Mouse (Mus musculus): Measurements from ENCODE around the gene Rad51c.
A peak's percentile ranks its signal among the peaks of the same experiment; 100 is the strongest.
"Not testable (repeated sequence)": the region's sequence is repeated elsewhere in the genome, so short reads cannot be mapped to it uniquely, and the experiment has no call there.

Rad51c gene

DNA sequence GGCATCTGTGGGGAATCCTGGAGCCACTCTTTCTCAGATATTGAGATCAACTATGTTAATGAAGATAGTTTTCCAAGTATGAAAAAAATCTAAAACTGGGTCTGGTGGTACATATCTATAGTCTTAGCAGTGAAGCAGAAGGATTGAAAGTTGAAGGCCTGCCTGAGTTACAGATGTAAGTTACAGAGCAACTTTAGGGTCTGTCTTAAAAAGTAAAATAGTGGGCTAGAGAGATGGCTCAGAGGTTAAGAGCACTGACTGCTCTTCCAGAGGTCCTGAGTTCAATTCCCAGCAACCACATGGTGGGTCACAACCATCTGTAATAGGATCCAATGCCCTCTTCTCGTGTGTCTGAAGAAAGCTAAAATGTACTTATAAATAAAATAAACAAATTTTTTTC lies 27.7 kb upstream of the Rad51c start:
- DNase-seq (ENCODE audit: low spot score): no peak

DNA sequence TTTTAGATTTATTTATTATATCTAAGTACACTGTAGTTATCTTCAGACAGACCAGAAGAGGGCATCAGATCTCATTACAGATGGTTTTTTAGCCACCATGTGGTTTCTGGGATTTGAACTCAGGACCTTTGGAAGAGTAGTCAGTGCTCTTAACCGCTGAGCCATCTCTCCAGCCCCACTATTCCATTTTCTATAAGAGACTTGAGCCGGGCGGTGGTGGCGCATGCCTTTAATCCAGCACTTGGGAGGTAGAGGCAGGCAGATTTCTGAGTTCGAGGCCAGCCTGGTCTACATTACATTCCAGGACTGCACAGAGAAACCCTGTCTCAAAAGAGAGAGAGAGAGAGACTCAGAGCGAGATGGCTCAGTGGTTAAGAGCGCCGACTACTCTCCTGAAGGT lies 27.1 kb upstream of the Rad51c start:
- not testable (repeated sequence) for DNase-seq (ENCODE audit: low spot score)

DNA sequence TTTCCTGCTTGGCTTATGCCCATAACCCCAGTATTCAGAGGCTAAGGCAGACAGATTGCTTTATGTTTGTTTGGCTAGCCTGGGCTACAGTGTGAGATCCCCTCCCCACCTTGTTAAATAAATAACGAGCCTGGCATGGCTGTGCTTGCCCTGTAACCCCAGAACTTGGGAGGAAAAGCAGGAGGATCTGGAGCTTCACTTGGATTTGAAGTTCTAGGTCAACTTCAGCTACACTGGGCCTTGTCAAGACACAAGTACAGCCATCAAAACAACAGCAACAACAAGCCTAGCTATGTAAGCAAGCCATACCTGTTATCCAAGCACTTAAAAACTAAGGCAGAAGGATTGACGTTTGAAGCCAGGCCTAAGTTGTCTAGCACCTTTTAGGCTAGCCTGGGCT lies 25.6 kb upstream of the Rad51c start:
- no peak for DNase-seq (ENCODE audit: low spot score)

DNA sequence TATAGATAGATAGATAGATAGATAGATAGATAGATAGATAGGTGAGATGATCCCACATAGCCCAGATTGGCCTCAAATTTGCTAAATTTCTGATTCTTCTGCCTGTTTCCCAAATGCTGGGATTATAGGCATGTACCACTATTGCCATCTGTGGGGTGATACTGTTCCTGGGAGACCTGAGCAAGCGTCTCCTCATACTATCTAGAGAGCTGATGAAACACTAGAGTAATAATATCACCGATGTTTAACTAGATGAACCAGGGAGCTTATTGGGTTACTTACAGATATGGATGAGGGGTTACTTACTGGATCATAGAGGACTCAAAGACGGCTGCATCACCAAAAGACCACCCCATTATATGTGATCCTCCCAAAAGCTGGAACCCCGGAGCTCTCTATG lies 24.6 kb upstream of the Rad51c start:
- no peak for DNase-seq (ENCODE audit: low spot score)

DNA sequence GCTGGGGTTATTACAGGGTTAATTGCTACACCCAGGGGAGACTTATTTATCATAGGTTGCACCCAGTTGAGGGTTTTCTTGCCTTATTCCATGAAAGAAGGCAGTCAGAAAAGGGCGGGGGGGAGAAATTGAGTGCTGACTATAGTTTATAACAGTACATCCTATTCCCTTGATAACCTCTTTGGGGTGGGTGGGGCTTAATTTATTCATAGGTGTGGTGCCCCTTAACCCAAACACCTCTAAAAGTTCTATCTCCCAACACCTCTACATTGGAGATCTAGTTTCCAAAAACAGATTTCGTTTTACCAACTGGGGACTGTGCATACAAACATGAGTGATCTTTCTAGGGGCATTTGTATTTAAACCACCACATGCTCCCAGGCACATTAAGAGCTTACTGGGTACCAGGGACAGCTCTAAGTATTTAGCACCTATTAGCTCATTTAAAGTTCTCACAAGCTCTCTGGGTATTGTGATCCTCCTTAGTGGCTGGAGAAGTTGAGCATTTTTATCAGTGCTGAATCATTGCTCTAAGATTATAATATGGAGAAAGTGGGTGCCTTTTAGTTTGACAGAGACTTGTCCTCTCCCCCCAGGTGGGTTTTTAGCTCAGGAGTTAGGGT lies 23.4 kb upstream of the Rad51c start:
- no peak for DNase-seq (ENCODE audit: low spot score)

DNA sequence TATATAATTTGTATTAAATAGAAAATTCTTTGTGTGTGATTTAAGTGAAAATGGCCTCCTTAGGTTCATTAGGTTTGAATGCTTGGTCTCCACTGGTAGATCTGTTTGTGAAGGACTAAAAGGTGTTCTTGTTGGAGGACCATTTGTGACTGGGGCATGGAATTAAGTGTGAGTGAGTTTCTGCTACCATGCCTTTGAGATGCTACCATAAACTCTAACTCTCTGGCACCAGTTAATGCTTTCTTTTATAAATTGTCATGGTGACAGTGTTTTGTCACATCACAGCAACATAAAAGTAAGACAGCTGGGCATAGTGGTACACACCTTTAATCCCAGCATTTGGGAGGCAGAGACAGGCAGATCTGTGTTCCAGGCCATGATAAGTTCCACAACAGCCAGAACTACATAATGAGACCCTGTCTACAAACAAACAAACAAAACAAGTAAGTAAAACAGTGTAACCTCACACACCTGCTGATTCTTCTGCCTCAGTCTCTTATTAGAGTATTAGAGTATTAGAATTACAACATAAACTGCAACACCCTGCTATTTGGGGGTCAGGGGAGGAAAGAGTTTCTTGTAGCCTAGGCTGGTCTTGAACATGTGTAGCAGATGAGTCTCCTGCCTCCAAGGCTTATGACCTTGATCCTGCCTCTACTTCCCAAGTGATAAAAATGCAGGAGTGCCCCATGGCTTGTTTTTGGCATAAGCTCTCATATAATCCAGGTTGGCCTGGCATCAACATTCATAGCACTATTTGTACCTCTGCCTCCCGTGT lies 22.7 kb upstream of the Rad51c start:
- DNase-seq (ENCODE audit: low spot score): no peak

DNA sequence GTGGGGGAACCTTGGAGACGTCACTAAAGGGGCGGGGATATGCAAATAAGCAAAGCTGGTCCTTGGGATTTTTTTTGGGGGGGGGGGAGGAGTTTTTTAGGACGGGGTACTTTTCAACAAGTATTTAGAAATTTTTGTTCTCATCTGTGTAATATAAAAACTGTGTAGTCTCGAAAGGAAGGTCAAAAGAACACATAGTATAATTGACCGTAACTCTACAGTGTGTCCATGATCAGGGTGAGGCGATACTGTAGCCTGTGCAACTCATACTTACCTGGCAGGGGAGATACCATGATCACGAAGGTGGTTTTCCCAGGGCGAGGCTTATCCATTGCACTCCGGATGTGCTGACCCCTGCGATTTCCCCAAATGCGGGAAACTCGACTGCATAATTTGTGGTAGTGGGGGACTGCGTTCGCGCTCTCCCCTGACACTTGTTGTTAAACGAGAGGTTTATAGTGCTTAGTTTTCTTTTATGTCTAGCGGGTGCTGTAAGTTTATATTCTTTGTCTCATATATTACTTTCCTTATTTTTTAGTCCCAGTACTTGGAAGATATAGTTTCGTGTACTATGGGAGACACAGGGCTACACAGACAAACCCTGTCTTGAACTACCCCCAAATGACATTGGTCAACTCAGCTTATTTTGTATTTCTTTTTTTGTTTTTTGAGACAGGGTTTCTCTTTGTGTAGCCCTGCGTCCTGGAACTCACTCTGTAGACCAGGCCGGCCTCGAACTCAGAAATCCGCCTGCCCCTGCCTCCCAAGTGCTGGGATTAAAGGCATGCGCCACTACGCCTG lies 21.9 kb upstream of the Rad51c start:
- DNase-seq (ENCODE audit: low spot score): peak; percentile 76

DNA sequence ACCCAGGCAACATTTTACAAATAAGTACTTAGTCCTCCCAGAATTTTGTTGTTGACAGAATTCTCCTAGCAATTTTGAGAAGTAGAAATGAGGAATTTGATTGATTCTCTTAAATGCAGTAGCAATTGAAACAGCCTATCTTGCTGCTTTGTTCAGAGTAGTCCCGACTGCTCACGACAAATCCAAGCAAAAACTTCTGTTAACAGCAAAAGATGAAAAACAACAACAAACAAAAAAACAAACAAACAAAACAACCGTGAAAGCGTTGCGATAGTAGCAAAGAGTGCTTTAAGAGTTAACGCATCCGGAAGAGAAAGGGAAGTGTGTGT lies 21.3 kb upstream of the Rad51c start:
- DNase-seq (ENCODE audit: low spot score): no peak

DNA sequence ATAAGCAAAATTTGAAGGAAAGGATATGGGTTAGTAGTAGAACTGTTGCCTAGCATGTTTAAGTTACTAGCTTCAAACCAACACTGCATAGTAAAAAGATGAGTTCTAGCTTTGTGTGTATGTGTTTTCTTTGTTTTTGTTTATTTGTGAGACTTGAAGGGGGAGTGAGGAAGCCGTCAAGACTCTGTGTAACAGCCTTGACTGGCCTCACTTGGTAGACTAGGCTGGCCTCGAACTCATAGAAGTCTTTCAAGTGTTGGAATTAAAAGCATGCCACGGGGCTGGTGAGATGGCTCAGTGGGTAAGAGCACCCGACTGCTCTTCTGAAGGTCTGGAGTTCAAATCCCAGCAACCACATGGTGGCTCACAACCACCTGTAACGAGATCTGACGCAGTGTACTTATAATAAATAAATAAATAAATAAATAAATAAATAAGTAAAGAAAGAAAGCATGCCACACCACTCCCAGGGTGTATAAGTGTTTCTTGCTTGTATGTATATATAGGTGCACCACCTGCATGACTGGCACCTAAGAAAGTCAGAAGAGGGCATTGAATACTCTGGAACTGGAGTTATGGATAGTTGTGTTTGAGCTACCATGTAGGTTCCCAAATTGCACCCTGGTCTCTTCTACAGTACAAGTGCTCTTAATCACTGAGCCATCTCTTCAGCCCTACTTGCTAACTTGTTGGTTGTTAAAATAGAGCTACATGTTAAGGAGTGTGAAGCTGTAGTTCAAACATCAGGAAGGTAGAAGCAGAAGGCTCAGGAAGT lies 19.0 kb upstream of the Rad51c start:
- no peak for DNase-seq (ENCODE audit: low spot score)

DNA sequence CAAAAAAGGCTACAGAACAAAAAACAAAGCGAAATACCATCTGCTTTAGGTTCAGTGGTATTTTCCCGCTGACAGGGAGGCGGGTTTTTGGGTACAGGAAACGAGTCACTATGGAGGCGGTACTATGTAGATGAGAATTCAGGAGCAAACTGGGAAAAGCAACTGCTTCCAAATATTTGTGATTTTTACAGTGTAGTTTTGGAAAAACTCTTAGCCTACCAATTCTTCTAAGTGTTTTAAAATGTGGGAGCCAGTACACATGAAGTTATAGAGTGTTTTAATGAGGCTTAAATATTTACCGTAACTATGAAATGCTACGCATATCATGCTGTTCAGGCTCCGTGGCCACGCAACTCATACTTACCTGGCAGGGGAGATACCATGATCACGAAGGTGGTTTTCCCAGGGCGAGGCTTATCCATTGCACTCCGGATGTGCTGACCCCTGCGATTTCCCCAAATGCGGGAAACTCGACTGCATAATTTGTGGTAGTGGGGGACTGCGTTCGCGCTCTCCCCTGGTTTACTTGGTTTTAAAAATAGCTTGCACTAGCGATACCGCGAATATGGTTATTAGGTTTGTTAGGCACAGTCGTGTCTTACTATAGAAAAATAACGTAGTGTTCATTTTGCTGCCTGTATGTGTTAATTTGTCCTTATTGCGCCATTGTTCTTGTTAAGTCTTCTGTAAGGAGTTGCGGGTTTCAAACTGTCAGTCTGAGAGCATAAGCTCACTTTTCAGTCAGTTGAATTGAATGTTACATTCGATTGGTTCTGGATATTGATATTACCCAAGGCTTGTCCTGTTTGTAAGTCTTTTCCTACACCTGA lies 18.0 kb upstream of the Rad51c start:
- DNase-seq (ENCODE audit: low spot score): peak; percentile 65

DNA sequence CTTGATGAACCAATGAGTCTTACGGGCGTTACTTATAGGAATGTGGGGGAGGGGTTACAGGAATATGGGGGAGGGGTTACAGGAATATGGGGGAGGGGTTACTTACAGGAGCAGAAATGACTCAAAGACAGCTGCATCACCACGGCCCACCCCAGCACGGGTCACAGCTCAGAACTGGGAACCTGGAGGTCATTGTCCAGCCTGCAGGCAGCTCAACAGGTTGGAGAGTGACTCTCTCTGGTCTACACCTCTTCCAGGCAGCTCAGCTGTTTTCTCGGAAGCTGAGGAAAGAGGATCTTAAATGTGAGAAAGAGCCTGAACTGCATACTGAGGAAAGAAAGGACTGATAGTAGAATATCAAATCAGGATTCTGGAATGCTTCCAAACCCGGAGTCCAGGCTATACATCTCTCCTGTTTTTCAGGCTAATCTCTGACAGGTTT lies 17.0 kb upstream of the Rad51c start:
- DNase-seq (ENCODE audit: low spot score): no peak

DNA sequence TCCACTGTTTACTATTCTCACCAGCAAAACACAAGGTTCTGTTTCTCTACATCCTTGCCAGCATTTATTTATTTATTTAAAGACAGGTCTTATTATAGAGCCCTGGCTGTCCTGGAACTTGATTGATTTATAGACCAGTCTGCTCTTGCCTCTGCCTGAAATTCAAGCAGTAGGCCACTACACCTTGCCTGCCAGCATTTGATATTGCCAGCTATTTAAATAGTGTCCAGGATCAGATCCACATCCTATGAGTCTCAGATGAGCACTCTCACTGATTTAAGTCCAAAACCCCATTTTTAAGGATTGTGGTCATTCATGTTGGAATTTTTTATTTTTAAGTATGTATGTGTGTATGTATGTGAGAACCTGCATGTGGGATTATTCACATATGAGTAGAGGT lies 16.1 kb upstream of the Rad51c start:
- no peak for DNase-seq (ENCODE audit: low spot score)

DNA sequence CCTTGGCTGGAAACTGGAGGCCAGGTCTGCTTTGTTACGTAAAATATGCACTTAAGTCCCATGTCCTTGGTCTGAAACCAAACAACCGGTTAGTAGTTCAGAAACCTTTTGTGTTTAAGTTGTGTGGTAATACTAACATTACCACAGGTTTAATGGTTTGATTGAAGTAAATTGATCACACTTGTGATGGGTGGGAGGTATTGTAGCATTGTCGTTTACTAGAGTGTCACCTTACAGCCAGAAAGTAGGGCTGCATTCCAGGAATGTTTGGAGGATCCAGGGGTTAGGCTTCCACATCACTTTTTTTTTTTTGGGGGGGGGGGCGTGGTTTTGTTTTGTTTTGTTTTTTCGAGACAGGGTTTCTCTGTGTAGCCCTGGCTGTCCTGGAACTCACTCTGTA lies 11.4 kb upstream of the Rad51c start:
- no peak for DNase-seq (ENCODE audit: low spot score)

DNA sequence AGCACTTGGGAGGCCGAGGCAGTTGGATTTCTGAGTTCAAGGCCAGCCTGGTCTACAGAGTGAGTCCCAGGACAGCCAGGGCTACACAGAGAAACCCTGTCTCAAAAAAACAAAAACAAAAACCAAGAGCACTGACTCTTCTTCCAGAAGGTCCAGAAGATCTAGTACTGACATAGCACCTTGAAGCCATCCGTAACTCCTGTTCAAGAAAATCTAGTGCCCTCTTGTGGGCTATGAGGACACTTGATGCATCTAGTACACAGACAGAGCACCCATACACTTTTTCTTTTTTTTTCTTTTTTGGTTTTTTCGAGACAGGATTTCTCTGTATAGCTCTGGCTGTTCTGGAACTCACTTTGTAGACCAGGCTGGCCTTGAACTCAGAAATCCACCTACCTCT lies 8.7 kb upstream of the Rad51c start:
- DNase-seq (ENCODE audit: low spot score): not testable (repeated sequence)

DNA sequence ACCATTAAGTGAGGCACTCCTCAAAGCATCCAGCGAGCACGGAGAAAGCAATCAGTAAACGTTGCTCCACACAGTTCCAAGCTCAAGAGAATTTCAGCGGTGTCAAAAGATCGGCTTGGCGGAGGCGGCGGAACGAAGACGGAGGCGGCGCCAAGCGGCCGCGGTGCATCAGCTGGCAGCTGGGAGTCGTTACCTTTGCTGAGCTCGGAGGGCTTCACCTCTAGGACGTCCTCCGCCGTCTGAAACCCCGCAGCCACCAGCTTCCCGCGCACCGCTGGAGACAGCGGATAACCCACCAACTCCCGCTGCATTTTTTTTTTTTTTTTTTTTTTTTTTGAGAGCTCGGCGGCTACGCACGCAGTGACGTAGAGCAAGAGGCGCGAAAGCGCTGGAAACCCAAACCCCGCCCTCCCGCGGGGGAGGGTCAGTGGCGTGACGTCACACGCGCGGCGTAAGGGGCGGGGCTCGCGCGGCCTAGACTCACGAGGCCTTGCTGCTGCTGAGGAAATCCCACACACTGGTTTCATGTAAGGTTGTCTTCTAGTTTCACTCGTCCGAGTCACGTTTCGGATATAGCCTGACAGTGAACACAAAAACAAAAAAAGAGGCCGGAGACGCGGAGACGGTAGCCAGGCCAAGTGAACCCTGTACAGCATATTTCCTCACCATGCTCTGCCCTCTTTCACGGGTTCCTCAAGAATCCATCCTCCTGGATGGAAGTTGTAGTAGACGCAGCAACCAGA lies 472 bp downstream of the Rad51c start:
- DNase-seq (ENCODE audit: low spot score): peak; percentile 97

DNA sequence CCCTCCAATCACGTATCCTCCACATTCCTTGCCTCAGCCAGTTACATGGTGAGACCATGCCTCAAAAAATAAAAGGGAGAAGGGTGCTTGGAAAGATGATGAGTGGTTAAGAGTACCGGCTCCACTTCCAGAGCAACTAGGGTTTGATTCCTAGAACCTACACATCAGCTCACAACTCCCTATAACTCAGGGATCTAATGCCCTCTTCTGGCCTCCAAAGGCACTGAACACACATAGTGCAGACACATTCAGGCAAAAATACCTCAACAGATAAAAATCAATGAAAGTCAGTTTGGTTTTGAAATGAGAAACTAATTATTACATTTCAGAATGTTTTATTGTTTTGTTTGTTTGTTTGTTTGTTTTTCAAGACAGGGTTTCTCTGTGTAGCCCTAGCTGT lies 6.4 kb downstream of the Rad51c start:
- DNase-seq (ENCODE audit: low spot score): no peak

DNA sequence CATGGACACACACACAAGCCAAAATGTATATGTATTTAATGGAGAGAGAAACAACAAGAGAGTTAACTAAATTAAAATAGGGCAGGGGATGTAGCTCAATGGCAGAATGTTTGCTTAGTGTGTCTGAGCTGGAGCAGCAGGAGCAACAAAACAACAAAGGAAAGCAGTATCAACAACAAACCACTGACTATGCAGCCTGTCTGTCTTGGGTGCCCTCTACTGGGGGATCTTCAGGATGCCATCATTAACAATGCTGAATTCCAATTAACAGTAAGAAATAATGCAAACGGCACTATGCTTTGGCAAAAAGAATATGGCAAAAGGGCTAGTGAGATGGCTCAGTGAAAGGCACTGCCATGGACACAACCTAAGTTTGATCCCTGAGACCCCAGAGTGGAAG lies 10.9 kb downstream of the Rad51c start:
- peak; percentile 6 for DNase-seq (ENCODE audit: low spot score)

DNA sequence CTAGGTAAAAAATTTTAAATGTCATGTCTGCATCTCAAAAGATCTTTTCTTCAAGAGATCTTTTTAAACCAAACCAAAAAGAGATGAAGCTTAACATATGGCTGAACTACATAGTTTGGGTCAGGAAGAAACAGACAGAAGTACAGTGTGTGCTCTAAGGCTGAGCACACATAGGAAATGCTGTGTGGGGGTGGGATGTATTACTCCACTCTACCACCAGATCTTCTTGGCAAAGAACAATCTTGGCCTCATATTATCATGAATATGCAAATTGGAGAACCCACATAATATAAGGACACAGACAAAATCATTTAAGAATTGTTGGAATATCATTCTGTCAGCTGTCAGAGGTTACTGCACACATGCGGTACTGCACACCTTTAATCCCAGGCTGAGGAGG lies 19.1 kb downstream of the Rad51c start:
- no peak for DNase-seq (ENCODE audit: low spot score)

DNA sequence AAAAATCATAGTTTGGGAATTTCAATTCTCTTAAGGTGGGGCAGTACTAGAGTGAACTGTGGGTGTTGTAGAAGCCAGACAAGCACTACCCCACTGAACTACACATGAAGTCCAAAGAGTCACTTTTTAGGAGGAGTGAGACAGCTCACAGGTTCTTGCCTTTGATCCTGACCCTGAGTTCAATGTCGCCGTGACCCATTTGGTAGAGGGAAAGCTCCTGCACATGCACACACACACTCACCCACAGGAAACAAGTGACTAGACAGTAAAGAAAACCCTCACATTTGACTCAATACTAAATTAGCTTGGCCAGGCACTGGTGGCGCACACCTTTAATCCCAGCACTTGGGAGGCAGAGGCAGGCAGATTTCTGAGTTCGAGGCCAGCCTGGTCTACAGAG lies 20.2 kb downstream of the Rad51c start:
- DNase-seq (ENCODE audit: low spot score): no peak

DNA sequence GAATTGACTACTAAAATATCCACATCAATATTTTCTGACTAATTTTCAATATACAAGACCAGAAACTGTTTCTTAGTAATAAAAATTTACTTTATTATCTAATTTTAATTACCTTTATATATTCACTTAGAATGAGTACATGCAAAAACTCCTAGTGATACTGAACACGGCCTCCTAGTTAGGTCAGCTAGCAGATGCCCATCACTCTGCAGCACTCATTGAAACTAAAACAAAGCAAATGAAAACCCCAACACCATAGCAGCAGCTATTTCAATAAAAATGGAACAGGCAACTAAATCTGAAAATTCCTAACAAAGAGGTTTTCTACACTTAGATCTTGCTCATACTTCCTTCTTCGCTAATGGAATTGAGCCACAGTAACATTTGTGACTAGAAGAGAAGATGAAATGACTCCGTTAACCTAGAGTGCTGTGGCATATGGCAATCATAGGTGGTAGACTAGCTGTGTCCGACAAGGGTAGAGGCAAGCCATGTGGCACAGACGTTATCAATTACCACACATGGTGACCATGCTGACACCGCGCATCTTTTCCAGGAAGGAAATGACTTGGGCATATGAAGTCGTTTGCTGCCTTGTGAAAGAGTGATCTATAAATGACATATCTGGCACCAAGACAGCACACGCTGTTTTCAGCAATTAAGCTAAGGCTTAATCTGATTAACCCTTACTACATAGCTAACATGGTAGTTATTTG lies 36.7 kb downstream of the Rad51c start:
- no peak for DNase-seq (ENCODE audit: low spot score)
